Mouse (Mus musculus) left cerebral cortex, postnatal 14 days (tissue): ENCODE results near the gene Rgs6. TPM values are rescaled to one million over a fixed set of nuclear protein-coding genes. Genes with fewer than 3 reads are reported as not detected.

Experiments
- DNase-seq, 2 experiments: peaks; one replicate each; pipeline ENCODE4 v3.0.0; 2021 to 2022; ENCODE audit warnings: low spot score in 2 of 2, mixed read lengths in 1 of 2
- intact Hi-C: fragments of 180-260 bp; cut with DNase I; formaldehyde crosslinking; loops from one replicate; pipeline ENCODE4 v1.15.1; 2025
- total RNA-seq, 2 experiments: library from RNA; stranded (reverse); gene quantifications; 2 replicates each; pipeline ENCODE4 v1.2.3; 2021

The Rgs6 gene
- total RNA-seq, 2 experiments from 2014 or later: 83.3 to 119 TPM

DNA sequence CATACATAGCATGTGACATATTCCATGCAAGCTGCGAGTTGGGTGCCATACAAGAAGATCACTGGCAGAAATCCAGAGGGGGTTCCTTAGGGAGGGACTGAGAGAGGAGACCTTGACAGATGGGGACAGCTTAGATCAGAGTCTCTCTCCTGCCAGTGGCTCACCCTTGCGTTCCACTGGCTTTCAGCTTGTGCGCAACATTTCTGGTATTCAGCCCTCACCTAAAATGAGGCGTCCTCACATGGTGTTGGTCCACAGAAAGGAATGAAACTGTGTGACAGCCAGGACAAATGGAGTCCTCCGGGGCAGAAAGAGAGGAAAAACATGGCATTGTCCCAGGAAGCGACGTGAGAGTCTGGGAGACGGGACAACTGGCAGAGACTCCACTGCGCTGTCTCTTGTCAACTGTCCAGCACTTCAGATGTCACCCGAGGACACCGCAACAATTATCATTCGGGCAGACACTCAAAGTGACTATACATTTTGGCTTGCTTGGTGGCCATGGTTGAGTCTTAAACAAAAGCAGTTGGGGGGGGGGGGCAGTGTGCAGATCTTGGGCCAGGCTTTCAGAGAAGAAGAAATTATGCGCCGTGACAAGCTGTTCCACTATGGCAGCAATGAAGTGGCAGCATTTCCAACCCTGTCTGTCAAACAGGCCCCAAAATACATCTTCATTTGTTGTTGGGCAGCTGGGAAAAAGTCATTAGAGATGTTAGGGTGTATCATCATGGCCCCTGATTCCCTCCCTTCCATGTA is 344.8 kb downstream of the Rgs6 start:
- DNase-seq: peak; percentile 25 to 62
- intact Hi-C loops: no loop called here

DNA sequence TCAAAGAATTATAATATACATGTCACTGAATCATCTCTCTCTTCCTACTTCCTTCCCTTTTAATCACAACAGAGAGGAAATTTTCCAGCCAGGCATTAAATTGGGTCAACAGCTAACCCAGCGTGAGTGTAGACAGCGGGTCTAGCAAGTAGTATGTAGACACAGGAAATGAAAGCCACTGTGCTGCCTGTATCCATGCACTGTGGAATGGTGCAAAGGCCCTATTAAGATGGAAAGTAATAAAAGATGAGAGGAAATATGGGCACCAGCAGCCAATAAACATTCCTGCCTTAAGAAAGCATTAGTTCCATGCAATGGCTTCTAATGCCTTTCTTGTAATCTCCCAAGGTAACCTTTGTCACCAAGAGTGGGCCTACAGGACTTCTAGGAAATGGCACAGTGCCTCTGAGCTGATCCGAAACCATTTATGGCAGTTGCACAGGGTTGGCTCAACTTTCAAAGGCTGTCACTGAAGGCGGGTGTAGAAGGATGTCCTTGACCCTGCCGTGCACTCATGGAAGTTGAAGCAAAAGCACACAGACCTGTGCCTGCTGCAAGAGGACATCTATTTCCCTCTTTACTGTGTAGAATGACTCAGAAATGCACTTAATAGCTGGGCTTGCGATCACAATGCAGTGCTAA is 347.1 kb downstream of the Rgs6 start:
- intact Hi-C loops: no loop called here

DNA sequence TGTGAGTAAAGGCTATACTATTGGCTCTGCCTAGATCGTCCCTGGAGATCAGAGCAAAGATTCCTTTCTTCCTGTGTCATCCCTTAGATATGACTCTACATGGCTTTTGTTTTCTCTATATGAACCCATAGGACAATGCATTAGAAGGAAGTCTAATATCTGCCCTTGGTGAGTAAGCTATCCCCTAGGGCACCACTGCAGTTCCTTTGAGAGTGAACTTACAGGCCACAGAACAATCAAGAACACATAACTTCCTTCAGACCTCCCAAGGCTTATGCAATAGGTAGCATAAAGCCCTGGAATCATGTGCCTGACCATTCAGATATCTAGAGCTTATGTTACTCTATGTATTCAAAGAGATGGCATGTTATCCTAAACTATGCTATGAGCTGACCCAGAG is 347.7 kb downstream of the Rgs6 start:
- no peak for DNase-seq
- intact Hi-C loops: no loop called here

More for the DNA sequence above, 347.1 kb downstream of the Rgs6 start:
- DNase-seq: no peak

DNA sequence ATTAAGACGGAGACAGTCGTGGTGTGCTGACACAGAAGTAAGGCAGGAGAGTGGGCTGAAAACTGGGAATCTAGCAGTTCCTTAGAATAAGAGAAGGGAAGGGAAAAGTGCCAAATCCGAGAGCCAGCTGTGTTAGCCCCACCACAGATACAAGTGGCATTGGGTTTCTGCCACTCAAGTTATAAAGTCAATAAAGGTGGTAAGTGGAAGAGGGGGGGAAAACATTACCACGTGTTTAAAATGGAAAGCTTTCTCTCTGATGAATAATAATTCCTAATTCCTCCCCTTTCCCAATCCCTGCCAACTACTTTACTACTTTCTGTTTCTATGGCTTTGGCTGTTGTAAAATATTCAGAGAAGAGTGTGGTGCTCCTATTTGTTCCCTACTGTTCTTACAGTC is 352.4 kb downstream of the Rgs6 start:
- peak in 1 of 2 experiments; percentile 38 for DNase-seq
- intact Hi-C loops: loop anchor here (10.0 kb wide), 1 partner anchor 326 kb away; no protein-coding TSS in a partner anchor

DNA sequence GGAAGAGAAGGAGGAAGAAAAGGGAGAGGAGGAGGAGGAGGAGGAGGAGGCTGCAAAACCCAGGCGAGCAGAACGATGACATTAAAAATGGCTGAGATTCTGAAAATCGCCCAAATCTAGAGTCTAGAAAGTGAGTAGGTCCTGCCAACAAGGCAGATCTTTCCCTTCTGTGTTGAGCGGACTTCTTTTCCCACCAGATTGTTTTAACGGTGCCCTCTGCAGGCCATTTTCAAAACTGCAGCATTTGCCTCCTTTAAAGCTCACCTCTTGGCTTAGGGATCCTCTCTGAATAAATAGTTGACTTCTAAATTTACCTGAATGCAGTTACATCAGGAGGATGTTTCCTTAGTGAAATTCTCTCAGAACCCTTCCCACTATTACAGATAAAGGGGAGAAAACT is 358.4 kb downstream of the Rgs6 start:
- DNase-seq: peak; percentile 85 to 91
- intact Hi-C loops: loop anchor here (2.0 to 10.0 kb wide), 2 partner anchors 332 to 448 kb away; no protein-coding TSS in a partner anchor

DNA sequence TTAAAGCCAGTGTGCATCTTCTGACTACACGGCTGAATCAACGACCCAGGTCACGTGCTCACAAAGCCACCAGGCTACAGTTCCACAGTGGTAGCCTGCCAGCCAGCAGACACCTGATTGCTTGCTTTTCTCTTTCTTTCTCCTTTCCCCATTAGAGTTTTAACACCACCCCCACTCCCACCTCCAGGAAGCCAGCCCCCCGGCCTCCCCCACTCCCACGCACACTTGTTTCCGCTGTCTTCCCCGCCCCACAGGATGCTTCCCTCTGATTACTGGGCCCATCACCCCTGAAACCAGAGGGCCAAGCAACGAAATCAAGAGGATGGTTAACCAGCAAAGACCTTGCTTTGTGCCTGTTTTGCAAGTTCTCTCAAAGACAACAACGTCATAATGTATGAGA is 373.0 kb downstream of the Rgs6 start:
- DNase-seq: no peak
- intact Hi-C loops: no loop called here

DNA sequence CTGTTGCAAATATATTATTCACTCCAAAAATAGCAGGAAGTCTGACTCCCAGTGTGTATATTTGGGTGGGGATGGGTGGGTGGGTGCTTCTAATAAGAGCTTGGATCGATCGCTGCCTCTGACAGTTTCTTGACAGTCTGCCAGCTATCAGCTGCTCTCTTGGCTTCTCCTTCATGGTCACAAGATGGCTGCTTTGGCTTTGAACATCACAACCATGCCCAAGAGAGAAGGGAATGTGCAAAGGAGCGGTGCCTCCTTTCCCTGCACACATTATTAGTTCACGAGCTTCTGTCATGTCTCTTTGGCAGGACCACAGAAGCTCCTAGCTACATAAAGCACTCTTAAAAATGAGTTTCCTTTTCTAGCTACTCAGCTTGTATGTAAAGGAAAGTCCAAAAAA is 373.8 kb downstream of the Rgs6 start:
- intact Hi-C loops: no loop called here
- peak in 1 of 2 experiments; percentile 10 for DNase-seq

DNA sequence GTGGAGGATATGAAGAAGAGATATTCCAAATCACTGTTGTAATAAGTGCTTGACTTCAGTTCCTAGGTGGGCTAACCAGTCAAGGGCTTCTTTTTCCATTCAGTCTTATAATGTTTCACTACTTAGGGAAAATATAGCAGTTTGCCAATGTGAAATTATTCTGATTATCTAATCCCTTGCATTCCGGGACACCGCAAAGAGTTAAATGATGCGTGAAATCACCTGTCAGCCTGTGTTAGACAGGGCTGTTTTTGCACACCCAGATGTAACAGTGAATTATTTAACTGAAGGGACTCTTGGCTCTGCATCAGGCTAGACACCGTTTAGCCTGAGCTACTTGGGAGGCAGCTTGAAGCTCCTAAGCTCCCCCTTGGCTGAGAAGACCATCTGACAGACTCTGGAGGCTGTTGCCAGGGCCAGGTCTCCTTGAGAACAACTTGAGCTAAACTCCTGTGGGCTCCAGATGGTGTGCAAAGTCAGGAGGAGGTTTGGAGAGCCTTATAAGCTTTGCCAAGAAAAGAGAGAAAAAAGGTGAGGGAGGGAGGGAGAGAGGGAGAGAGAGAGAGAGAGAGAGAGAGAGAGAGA is 382.5 kb downstream of the Rgs6 start:
- peak; percentile 43 to 68 for DNase-seq
- intact Hi-C loops: no loop called here

DNA sequence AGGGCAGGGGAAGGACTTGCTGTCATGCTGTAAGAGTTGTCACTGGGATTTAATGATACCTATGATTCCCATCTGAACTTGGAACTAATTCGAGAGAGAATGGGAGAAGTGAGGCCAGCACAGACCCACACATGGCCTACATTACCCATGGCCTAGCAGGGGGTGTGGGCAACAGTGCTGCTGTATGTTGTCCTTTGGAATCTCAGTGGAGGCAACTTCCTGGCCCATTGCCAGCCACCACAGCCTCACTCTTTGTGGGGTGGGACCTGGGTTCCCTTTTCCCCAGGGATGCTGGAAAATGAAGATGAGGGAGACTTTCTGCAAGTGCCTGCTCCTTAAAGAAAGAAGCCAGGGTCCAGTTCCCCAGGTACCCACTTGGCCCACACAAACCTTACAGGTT is 383.1 kb downstream of the Rgs6 start:
- intact Hi-C loops: no loop called here
- DNase-seq: no peak

DNA sequence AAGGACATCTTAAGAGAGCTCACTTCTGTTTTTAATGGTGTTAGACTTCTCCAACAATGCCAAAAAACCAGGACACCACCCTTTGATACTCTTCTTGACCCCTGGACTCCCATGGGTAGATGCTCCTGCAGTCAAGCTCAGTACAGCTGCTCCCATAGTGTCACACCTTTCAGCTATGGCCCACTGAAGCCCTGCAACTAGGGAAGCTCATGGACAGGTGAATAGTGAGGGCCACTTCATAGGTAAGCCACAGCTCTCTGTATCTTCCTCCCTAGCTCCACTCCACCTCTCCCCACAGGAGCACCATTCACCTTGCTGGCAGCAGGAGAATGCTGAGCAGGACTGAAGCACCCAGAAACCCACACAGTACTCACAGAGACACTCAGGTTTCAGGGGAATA is 384.6 kb downstream of the Rgs6 start:
- intact Hi-C loops: no loop called here
- no peak for DNase-seq

DNA sequence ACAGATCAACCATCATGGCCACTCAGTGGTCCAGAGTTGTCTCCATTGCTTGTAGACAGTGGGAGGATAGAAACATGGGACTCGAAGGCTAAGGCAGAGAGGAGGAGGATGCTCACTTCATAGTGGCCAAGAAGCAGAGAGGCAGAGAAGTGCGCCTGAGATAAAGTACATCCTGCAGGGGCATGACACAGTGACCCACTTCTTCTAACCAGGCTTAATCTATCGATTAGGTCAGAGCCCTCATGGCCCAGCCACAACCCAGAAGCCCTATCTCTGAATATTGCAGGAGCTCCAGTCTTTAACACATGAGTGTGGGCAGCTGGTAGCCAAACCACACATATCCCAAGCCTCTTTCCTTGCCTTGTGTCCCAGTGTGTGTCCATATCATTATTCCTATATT is 385.7 kb downstream of the Rgs6 start:
- no peak for DNase-seq
- intact Hi-C loops: no loop called here

DNA sequence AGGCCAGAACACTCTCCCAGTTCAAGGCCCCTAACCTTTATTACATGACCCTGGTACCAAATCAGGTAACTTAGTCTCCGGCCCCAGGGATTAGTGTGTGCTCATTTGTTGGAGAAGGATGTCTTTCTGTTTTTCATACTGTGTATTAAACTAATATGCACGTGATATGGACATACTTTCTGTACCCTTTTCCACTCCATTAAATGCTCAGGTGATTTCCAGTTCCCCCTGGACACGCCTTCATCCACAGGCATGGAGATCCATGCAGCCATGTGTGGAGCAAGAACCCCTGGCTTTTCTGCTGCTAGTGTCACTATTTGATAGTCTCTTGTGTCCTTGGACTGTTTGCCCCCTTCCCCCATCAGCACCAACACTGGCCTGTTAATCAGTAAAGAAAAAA is 390.2 kb downstream of the Rgs6 start:
- intact Hi-C loops: no loop called here
- DNase-seq: no peak

DNA sequence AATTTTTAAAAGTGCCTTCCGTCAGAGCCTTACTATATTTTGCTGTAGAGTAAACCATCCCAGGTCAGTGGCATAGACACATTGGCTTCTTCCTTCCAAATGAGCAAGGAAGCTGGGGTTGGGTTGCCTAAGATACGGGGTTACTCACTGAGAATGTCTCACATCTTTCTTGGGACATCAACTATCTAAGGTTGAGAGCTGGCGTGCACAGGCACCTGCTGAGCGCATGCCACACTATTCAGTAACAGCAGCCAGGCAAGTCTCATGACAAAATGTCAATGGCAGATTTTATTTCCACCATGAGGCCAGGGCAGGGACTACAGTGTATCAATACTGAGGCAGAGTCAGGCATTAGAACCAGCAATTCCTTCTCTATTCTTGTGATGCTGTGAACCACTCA is 394.6 kb downstream of the Rgs6 start:
- intact Hi-C loops: no loop called here
- DNase-seq: no peak

DNA sequence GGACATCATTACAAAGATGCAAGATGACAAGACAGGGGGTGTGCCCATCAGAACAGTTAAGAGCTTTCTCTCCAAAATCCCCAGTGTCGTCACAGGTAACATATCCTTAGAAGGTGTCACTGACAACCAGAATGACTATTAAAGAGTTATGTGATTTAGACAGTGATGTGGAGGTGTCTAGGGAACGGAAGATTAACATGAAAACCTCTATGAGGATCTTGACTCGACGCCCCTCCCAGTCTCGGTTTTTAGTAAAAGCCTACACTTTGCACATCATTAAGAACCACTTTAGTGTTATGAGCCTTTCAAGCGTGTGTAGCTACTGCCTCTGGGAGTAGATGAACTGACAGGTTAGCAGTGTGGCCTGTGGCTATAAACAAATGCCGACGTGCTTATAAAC is 397.2 kb downstream of the Rgs6 start:
- no peak for DNase-seq
- intact Hi-C loops: no loop called here

DNA sequence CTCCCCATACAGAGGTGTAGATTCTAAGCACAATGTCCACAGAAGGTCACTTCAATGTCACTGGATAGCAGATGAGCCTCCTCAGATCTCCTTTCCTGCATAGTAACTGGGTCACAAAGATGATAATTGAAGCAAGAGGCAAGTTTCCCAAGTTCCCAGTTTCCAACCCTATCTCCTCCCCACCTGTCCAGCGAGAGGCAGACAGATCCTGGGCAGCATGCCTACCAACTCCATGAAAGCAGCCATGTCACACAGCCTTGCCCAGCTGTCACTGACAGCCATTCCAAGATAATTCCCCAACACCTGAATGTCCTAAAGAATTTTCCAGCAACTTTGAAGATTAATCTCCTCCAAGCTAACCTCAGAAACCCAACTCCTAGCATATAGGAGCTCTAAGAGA is 399.6 kb downstream of the Rgs6 start:
- intact Hi-C loops: no loop called here
- no peak for DNase-seq

DNA sequence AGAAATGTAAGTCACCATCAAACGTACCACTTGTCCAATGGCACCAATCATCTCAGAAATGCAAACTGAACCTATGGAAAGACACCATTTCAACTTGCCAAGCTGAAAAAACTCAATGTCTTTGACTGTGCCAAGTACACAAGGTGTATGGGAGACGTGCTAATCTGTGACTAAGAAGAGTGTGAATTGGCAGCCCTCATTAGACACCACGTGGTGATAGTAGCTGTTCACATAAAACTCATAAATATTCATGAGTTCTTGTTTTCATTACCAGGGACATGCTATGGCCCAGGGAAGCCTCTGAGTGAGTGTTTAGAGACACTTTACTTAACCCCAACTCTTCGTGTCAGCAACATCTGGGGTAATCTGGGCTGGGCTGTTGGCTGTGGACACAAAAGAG is 405.8 kb downstream of the Rgs6 start:
- intact Hi-C loops: no loop called here
- no peak for DNase-seq

DNA sequence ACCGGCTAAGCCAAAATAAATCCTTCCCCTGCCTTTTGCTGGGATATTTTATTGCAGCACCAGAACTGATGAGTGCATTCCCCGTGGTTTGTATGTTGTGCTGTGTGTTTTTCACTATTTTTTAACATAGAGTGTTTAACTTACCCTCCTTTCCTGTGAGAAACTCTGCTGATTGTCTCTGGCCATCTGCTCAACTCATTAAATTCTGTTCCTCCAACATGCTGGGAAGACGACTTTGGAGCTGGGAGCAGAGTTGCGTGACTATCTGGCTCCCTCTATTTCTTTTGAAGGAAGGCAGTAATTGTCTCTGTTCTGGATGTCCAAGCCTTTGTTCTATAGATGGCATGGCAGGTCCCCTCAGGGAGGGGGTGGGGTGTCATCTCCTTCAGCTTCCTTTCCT is 408.7 kb downstream of the Rgs6 start:
- intact Hi-C loops: no loop called here
- peak; percentile 22 to 33 for DNase-seq

DNA sequence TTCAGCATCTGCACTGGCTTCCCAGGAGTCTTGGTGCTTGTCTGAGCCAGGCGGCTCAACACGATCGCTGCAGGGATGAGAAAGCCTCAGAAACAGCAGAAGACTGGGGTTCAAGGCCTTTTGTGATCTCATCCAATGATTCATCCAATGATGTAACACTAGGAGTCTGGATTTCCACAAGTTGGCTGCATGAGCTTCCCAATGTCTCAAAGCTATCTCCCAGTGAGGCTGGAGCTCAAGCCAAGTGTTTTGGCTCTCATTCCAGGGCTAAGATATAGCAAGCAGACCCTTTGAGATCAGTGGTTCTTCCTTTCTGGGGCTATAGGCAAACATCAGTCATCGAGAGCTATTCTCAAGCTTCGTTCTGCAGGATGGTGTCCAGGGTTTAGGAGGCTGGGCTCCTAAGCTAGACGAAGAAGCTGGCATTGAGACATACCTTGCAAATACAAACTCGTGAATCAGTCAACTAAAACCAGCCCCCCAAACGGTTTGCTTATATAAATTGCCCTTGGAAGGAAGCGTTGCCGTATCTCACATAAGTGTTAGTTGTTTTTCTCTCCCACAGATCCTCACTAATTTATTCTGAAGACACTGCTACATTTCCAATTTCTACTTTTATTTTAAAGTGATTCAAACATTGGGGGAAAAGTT is 410.7 kb downstream of the Rgs6 start:
- DNase-seq: no peak
- intact Hi-C loops: no loop called here

DNA sequence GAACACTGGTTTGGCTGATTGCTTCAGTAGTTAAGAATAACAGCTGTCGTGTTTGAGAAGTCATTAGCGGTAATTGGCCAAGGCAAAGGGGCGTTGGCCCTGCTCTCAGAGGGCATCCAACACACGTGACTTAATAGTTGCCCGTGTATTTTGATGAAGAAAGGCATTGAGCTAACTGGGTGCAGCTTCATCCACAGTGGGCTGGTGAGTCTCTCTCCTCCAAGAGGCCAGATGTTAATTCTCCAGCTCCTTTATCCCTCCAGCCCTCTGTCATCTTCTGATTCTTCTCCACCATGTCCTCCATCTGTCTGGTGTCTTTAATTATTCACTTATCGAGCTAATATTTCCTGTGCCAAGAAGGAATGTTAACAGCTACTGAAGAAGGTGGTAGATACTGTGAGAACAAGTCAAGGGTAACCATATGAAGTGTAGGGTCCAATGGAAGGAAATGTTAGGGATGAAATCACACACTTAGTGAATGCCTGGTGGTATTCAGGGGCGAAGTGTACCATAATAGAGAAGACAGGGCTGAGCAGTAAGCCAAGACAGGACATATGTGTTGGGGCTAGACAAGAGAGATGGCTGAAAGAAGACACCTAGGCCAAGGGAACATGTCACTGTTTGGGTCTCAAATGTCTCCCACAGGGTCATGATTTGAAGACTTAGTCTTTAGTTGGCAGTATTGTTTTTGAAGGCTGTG is 411.4 kb downstream of the Rgs6 start:
- intact Hi-C loops: no loop called here
- DNase-seq: no peak
